Mouse (Mus musculus): ENCODE measurements around the gene Atp2c2. TPM values are rescaled to one million over a fixed set of nuclear protein-coding genes. Genes with fewer than 3 reads are reported as not detected.
A peak's percentile ranks its signal among the peaks of the same experiment; 100 is the strongest.

Atp2c2 gene
- polyA plus RNA-seq, 1 experiment from 2014 or later, result 0.04 TPM

- DNase-seq (ENCODE audit: low read depth, low spot score) (no peak), ATAC-seq (no peak)
- H3K27me3 ChIP-seq, result no peaks in the 10 kb centered on the region
- in situ Hi-C loops (cut with MboI; ENCODE audit: low pct_unique_long_range_greater_than_20kb), result no loop called here
- ChIA-PET CTCF (no interaction called here), POLR2A (interaction anchor here (0.6 kb wide), 1 partner anchor 69 kb away, joined by 3 read pairs; no protein-coding TSS in a partner anchor)
- no peak for TF ChIP-seq CTCF (IDR thresholded peaks at IDR 0.05)
Observed at GRCm38 (mm10) chr8:119762226-119763220, 62.7 kb downstream of the Atp2c2 start.

DNA sequence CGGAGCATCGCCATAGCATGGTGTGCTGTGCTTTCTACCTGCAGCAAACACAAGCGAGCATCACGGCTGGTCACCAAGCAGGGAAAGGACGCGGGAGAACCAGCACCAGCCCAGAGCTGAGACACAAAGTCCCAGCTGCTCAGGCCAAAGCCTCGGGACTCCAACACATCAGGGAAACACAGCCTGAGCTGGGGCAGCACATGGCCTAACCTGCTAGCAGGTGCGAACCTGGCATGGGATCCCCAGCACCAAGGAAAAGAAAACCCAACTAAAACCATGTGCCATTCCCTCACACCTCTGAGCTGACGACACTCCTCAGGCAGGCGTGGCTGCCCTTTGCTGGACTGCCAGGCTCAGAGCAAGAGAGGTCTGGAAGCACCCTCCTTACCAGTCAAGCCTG lies 65.5 kb downstream of the Atp2c2 start:
- in situ Hi-C loops (cut with MboI; ENCODE audit: low pct_unique_long_range_greater_than_20kb), result no loop called here
- ATAC-seq (no peak), DNase-seq (ENCODE audit: low read depth, low spot score) (no peak)
- POLR2A ChIA-PET, result no interaction called here
- H3K27me3 ChIP-seq, result no peaks in the 10 kb centered on the region
- CTCF ChIA-PET, result no interaction called here
- no peak for TF ChIP-seq CTCF (IDR thresholded peaks at IDR 0.05)

DNA sequence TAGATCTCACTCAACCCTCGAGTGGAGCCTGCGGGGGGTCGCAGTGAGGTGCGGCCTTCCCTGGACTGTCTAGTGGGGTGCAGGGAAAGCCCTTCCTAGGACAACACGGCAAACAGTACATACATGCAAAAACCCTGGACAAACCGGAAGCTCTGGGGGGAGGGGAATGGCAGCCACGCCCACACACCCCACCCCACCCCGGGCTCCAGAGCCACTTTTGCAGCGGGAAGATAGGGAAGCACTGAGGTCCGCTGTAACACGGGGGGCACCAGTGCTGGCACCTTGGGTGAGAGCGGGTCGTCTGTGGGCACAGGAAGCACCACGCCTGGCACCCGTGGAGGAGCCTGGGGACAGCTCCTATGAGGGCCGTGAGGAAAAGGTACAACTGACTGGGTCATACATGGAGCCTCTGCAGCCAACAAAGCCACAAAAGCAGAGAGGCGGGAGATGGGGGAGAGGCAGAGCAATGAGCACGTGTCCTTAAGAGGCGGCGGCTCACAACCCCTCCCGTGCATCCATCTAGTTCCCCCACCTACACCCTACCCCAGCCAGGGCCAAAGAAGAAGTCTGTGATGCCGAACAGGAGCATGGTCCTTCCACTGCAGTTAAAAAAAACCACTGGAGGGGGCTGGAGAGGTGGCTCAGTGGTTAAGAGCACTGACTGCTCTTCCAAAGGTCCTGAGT lies 66.1 kb downstream of the Atp2c2 start:
- no peak for TF ChIP-seq CTCF (IDR thresholded peaks at IDR 0.05)
- ChIA-PET CTCF (no interaction called here), POLR2A (no interaction called here)
- in situ Hi-C loops (cut with MboI; ENCODE audit: low pct_unique_long_range_greater_than_20kb), result no loop called here
- no peaks in the 10 kb centered on the region for H3K27me3 ChIP-seq
- ATAC-seq (no peak), DNase-seq (ENCODE audit: low read depth, low spot score) (no peak)

DNA sequence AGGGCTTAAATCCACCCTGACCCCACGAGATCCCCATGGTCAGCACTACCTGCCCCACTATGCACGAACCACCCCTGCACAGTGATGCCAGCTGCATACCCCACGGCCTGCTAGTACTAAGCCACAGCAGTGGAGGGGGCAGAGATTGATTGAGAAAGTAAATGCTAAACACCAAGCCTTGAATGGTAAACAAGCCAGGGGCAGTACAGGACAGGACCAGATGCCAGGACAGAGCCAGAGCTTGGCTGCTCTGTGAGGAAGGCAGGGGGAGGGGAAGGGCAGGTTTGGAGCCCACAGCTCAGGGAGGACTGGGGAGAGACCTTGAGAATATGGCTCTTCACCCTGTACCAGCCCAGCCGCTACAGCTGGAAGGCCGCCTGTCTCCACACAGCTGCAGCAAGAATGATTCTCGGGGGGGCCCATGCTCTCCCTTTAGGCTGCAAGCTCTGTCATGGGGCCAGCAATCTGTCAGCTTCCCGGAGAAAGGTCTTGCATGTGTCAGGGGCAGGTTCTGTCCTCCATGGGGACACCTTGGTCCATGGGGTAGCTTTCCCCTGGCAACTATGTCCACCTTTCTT lies 76.9 kb downstream of the Atp2c2 start:
- in situ Hi-C loops (cut with MboI; ENCODE audit: low pct_unique_long_range_greater_than_20kb), result loop anchor here (5.0 kb wide), 1 partner anchor 89 kb away; no protein-coding TSS in a partner anchor
- H3K27me3 ChIP-seq, result no peaks in the 10 kb centered on the region
- POLR2A ChIA-PET, result interaction anchor here (3.3 kb wide), 1 partner anchor 90 kb away, joined by 23 read pairs; no protein-coding TSS in a partner anchor
- no peak for TF ChIP-seq CTCF (IDR thresholded peaks at IDR 0.05)
- no peak for ATAC-seq
- DNase-seq (ENCODE audit: low read depth, low spot score), result no peak
- CTCF ChIA-PET, result interaction anchor here (1.6 to 8.6 kb wide), 6 partner anchors 8 to 100 kb away, joined by 6 to 121 read pairs (median 14); partner anchors contain the start of gene Cotl1

DNA sequence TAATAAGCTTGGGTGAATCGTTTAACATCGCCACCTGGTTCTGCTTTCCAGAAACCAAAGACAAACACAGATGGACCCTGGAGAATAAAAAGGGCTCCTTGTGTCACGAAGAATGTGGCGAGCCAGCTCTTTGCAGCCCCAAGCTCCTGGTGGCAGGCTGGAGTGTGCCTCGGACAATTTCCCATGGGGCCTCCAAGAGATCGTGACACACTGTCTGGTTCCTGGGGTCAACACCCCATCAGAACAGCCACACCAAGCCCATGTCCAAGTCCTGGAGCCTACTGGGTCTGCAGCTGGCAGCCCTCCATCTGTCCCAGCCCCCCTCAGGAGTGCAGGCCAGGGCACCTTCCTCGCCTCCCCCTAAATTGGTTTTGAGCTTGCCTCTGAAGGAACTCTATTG lies 78.0 kb downstream of the Atp2c2 start:
- POLR2A ChIA-PET, result interaction anchor here (1.2 to 3.3 kb wide), 2 partner anchors 61 to 91 kb away, joined by 3 to 23 read pairs; no protein-coding TSS in a partner anchor
- TF ChIP-seq CTCF (IDR thresholded peaks at IDR 0.05), result no peak
- ATAC-seq (peak; percentile 5), DNase-seq (ENCODE audit: low read depth, low spot score) (no peak)
- CTCF ChIA-PET, result interaction anchor here (1.0 to 8.6 kb wide), 12 partner anchors 9 to 136 kb away, joined by 3 to 121 read pairs (median 6); partner anchors contain the start of gene Cotl1
- no peaks in the 10 kb centered on the region for H3K27me3 ChIP-seq
- in situ Hi-C loops (cut with MboI; ENCODE audit: low pct_unique_long_range_greater_than_20kb), result loop anchor here (5.0 kb wide), 1 partner anchor 90 kb away; no protein-coding TSS in a partner anchor

- no peak for TF ChIP-seq CTCF (IDR thresholded peaks at IDR 0.05)
- DNase-seq (ENCODE audit: low read depth, low spot score) (peak; percentile 97), ATAC-seq (peak; percentile 95)
- no peaks in the 10 kb centered on the region for H3K27me3 ChIP-seq
- ChIA-PET CTCF (interaction anchor here (1.0 to 8.6 kb wide), 21 partner anchors 10 to 182 kb away, joined by 3 to 121 read pairs (median 4); partner anchors contain the start of gene Cotl1), POLR2A (interaction anchor here (0.7 to 3.3 kb wide), 4 partner anchors 61 to 91 kb away, joined by 3 to 23 read pairs (median 5); no protein-coding TSS in a partner anchor)
- in situ Hi-C loops (cut with MboI; ENCODE audit: low pct_unique_long_range_greater_than_20kb), result loop anchor here (5.0 kb wide), 1 partner anchor 91 kb away; no protein-coding TSS in a partner anchor
Observed at GRCm38 (mm10) chr8:119778263-119778662, 78.5 kb downstream of the Atp2c2 start, which contains the start of gene Tldc1. Tldc1 (minus strand) TSS chr8:119778416.

- peak; percentile 55 for DNase-seq (ENCODE audit: low read depth, low spot score)
- CTCF ChIA-PET, result interaction anchor here (0.7 to 8.6 kb wide), 37 partner anchors 10 to 318 kb away, joined by 3 to 121 read pairs (median 4); partner anchors contain the start of genes Cotl1 and Klhl36
- no peak for TF ChIP-seq CTCF (IDR thresholded peaks at IDR 0.05)
- ATAC-seq, result no peak
- in situ Hi-C loops (cut with MboI; ENCODE audit: low pct_unique_long_range_greater_than_20kb), result loop anchor here (5.0 kb wide), 1 partner anchor 92 kb away; no protein-coding TSS in a partner anchor
- POLR2A ChIA-PET, result interaction anchor here (1.0 to 3.3 kb wide), 4 partner anchors 60 to 92 kb away, joined by 3 to 23 read pairs (median 5); no protein-coding TSS in a partner anchor
- H3K27me3 ChIP-seq, result no peaks in the 10 kb centered on the region
Observed at GRCm38 (mm10) chr8:119779013-119779737, 79.4 kb downstream of the Atp2c2 start.

- DNase-seq (ENCODE audit: low read depth, low spot score) (no peak), ATAC-seq (no peak)
- no peak for TF ChIP-seq CTCF (IDR thresholded peaks at IDR 0.05)
- in situ Hi-C loops (cut with MboI; ENCODE audit: low pct_unique_long_range_greater_than_20kb), result loop anchor here (5.0 kb wide), 3 partner anchors 62 to 302 kb away; partner anchors contain the start of gene Cotl1
- POLR2A ChIA-PET, result interaction anchor here (0.6 to 3.3 kb wide), 2 partner anchors 93 to 122 kb away, joined by 3 to 23 read pairs; no protein-coding TSS in a partner anchor
- H3K27me3 ChIP-seq, result no peaks in the 10 kb centered on the region
- CTCF ChIA-PET, result interaction anchor here (0.8 to 8.6 kb wide), 13 partner anchors 21 to 151 kb away, joined by 3 to 121 read pairs (median 5); partner anchors contain the start of genes Cotl1 and Klhl36
Observed at GRCm38 (mm10) chr8:119780402-119781049, 80.7 kb downstream of the Atp2c2 start.

All from Patski (cell line).